Mouse (Mus musculus) megakaryocyte-erythroid progenitor cell, adult 5-6 weeks (primary cell): ENCODE results near the gene Shisa6. TPM values are rescaled to one million over a fixed set of nuclear protein-coding genes. Genes with fewer than 3 reads are reported as not detected.
"Not testable (repeated sequence)": the region's sequence is repeated elsewhere in the genome, so short reads cannot be mapped to it uniquely, and the experiment has no call there.

Experiments
- ATAC-seq: replicated peaks from 2 replicates; pipeline ENCODE4 v1.8.0; 2016; ENCODE audit warnings: mild to moderate bottlenecking, inconsistent platforms; ENCODE audit not compliant: severe bottlenecking, poor library complexity, low FRiP score, low TSS enrichment
- total RNA-seq, 2 experiments: library from RNA; stranded (forward) in 1 of 2; stranded (reverse) in 1 of 2; fragments of 200-1000, 215-1000 nt in 1 of 2; fragments of >200 nt in 1 of 2; fragmentation: Nextera tagmentation in 1 of 2; gene quantifications; 2 replicates each; pipeline ENCODE4 v1.2.3; 2014 to 2017

Shisa6 gene
- total RNA-seq, 2 experiments from 2014 or later, result not detected

DNA sequence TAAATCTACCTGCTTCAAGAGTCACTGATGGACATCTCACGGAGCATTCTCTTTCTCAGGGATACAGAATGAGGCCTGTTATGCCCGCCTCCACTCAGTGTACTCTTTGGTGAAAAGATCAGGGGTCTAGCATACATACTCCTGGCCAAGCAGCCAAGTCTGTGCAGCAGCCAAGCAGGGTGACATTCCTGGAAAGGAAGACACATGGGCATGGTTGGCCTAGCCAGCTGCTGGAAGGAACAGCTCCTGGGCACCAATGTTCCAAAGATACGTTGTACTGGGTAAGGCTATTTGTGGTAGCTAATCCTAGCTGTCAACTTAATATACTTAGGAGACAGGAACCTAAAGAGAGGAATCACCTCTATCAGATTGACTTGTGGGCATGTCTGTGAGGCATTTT is 31.4 kb downstream of the Shisa6 start:
- ATAC-seq, result no peak

GRCm38 (mm10) chr11:66487765-66488164 is 38.0 kb downstream of the Shisa6 start:
- no peak for ATAC-seq

- no peak for ATAC-seq
Measured at GRCm38 (mm10) chr11:66482501-66482900, 43.3 kb downstream of the Shisa6 start.

GRCm38 (mm10) chr11:66442631-66443030 is 83.1 kb downstream of the Shisa6 start:
- ATAC-seq, result no peak

DNA sequence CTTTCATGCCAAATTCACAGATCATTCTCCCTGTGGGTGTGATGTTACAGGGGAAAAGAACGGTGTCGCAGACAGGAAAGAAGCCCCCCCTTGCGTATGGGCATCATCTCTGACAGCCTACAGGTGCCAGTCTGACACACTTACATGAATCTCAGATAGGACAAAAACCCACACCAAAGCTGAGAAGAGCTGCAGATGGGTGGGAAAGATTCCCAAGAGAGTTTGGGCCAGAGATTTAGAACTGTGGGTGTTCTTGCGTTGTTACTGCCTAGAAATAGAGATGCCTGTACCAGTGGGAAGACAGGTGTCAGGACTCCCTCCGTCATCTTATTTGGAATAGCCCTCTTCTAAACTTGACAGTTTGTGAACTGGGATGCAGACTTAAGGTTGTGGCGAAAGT is 99.6 kb downstream of the Shisa6 start:
- ATAC-seq, result no peak

DNA sequence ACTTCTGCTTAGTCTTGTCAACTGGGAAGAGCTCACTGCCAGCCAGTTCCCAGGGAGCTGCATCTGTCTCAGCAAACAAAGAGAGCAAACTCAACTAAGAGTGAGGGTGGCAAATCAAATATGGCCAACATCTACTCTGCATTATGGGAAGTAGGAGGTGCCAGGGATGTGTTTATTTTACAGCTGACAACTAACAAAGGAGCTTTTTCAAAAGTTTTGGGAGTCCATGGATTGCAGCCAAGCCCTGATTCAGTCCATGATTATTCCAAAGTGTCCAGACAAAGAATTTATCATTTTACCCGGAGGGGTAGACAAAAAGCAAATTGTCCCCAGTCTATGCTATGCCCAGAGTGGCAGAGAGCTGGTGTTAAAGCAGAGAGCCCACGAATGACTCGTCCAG is 107.5 kb downstream of the Shisa6 start:
- no peak for ATAC-seq

DNA sequence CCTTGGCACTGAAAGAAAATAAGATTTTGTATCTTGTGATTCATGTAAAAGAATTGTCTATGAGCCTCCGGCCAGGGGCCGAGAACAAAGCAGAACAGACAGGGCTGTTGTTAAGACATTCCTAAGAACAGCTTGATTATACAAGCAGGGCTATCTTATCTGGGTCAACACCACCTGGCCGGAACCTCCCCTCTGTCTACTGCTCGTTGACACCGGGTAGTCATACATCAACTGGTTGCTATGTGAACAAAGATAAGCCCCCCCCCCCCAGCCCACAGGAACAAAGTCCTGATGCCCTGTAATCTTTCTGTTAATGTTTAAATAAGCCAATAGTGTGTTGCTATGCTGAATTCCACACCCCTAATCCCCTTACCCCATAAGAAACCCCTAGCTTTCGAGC is 117.0 kb downstream of the Shisa6 start:
- not testable (repeated sequence) for ATAC-seq

DNA sequence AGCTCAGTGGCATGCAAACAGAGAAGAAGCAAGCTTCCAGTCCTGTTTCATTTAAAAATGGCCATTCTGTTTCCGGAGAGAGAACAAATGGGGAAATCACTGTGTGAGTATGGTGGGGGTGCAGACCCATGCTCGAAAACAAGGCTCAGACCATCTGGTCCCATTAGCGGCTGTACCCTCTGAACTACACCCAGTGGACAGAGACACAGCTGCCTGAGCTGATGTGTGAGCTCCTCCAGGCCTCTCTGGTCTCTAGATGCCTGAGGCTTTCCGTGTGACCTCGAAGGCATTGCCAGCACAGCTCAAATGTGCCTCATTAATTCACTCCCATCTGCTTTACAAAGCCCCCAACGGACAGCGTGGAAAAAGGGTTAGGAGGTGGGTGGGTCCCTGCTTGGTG is 125.7 kb downstream of the Shisa6 start:
- ATAC-seq, result no peak

- ATAC-seq, result no peak
Measured at GRCm38 (mm10) chr11:66387561-66387960, 138.2 kb downstream of the Shisa6 start.

- ATAC-seq, result no peak
Measured at GRCm38 (mm10) chr11:66371796-66372195, 154.0 kb downstream of the Shisa6 start.

GRCm38 (mm10) chr11:66369764-66370163 is 156.0 kb downstream of the Shisa6 start:
- ATAC-seq, result no peak

DNA sequence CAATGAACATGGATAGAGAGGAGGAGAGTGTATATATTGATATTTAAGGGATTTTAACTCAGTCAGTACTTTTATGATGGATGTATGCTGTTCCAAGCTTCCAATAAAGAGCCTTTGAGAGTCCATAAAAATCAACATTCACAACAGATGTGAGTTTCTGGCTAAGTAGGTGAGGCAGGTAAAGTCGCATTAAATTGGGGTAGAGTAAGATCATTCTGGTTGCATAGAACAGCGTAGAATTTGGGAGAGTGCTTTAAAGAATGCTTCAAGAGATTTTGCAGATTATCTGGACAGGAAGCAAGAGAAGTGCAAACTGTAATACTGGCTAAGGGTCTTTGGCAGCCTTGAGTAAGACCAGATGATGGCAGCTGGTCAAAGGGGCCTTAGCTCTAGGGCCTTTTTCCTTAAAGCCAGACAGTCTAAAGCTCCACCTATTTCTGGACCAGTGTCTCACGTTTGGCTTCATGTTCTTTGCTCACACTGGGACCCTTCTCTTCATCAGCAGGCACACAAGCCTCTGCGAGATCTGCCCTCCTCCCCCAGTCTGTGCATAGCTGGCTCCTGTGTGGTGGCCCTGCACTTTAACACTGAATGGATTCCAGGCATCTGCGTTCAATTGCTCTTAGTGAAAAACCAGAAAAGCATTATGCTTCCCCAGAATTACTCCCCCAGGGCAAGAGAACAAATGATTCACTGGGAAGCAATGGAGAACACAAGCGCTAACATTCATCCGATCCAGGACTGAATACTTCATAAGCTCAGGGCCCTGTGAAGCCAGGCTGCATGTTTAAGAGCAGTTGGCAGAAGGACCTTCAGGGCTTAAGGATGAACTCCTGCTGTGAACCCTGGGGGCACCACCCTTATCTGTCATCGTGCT is 158.7 kb downstream of the Shisa6 start:
- no peak for ATAC-seq

GRCm38 (mm10) chr11:66359811-66360210 is 166.0 kb downstream of the Shisa6 start:
- ATAC-seq, result no peak

GRCm38 (mm10) chr11:66344822-66345221 is 180.9 kb downstream of the Shisa6 start:
- ATAC-seq, result no peak

DNA sequence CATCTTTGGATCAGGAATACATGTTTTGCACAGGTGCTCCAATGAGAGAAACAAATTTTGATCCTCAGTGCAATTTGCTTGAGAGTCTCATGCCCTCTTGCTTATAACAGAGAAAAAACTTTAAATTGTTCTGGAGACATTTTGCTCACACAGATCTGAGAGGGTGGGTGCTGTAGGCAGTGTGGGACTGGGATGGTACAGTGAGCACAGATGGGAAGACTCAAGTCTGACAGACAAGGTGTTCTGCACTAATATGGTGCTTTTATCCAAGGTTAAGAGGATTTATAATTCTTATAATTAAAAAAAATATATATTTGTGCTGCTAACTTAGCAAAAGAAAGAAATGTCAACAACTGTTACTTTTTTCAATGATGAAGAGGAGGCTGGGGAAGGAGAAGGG is 189.5 kb downstream of the Shisa6 start:
- no peak for ATAC-seq

GRCm38 (mm10) chr11:66312764-66313163 is 213.0 kb downstream of the Shisa6 start:
- no peak for ATAC-seq

DNA sequence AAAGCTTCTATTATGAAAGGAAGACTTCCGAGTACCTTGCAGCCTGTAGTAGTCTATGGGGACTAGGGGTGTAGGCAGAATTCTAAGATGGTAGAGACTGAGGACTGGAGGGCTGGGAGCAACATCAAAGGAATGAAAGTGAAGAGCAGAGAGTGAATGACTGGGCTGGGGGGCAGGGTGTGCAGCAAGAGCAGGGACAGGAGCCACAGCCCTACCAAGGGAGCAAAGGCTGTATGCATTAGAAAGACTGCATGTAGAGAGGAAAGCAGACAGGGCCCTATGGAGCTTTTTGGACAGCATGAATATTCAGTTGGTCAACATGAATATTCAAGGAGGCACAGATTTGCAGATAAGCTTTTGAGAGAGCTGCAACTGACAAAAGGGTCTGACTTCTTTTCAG is 221.4 kb downstream of the Shisa6 start:
- ATAC-seq, result no peak

GRCm38 (mm10) chr11:66274707-66275081 is 251.1 kb downstream of the Shisa6 start:
- no peak for ATAC-seq

- ATAC-seq, result no peak
Measured at GRCm38 (mm10) chr11:66273904-66274706, 251.7 kb downstream of the Shisa6 start.

DNA sequence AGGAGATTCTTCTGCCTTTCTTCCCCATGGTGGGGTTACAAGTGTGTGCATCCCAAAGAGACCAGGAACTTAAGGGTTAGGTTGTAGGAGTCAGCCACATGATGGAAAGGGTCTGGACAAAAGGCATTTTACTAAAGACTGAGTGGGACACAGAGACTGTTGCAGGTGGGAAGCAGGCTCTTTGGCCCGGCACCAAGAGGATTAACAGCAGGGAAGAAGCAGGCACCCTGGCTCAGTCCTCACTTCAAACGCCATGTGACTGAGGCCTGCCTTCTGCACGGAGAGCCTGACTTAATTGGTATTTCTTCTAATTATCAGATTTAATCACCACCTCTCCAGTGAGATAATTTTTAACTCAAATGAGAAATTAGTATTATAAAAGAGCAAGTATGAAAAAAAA is 258.7 kb downstream of the Shisa6 start:
- ATAC-seq, result no peak
